Mouse (Mus musculus) bone marrow, adult 2 months (tissue): ENCODE data around the gene Clip2. TPM values are rescaled to one million over a fixed set of nuclear protein-coding genes. Genes with fewer than 3 reads are reported as not detected.
"Not testable (repeated sequence)": the region's sequence is repeated elsewhere in the genome, so short reads cannot be mapped to it uniquely, and the experiment has no call there.

Experiments
- H3K27ac ChIP-seq: fragments of 200-500 bp; 2 replicates; pipeline ENCODE4 v1.5.1; 2012; ENCODE audit warnings: low read depth, mild to moderate bottlenecking, control low read depth, inconsistent platforms, low read length; ENCODE audit not compliant: control insufficient read depth, poor library complexity, insufficient read depth
- H3K4me1 ChIP-seq: fragments of 200-500 bp; 2 replicates; pipeline ENCODE4 v1.6.1; 2011; ENCODE audit warnings: low read length; ENCODE audit not compliant: control insufficient read depth, insufficient read depth
- H3K4me3 ChIP-seq: fragments of 200-500 bp; replicated peaks from 2 replicates; pipeline ENCODE3; 2011; ENCODE audit warnings: mild to moderate bottlenecking, low read depth, low read length, control low read depth; ENCODE audit not compliant: control insufficient read depth
- CTCF ChIP-seq: fragments of 200-500 bp; IDR thresholded peaks from 2 replicates; pipeline ENCODE4 v1.5.1; 2011; ENCODE audit warnings: low read length, control low read depth; ENCODE audit not compliant: control insufficient read depth, insufficient read depth
- POLR2A ChIP-seq: fragments of 200-500 bp; IDR thresholded peaks from 2 replicates; pipeline ENCODE4 v1.6.1; 2011; ENCODE audit warnings: low read depth, mild to moderate bottlenecking, control low read depth, low read length, borderline replicate concordance; ENCODE audit not compliant: control insufficient read depth
- WGBS: fragments of 180-500 bp; shearing (Covaris S2); methylation state at CpG from one replicate; pipeline ENCODE4 v1.1.7; 2018; 5-methylcytosine and 5-hydroxymethylcytosine counted together
- polyA plus RNA-seq: library from polyadenylated mRNA; stranded (reverse); fragments of >200 nt; gene quantifications from 2 replicates; pipeline ENCODE4 v1.2.4, GENCODE M21; 2011; ENCODE audit warnings: low replicate concordance; ENCODE audit not compliant: missing spikeins, insufficient read depth, insufficient read length

The Clip2 gene
- polyA plus RNA-seq, 1 experiment = 5.6 TPM

- no peak for TF ChIP-seq CTCF
- no peak for TF ChIP-seq POLR2A
- no peak overlapping the region for H3K27ac ChIP-seq
- no peak overlapping the region for H3K4me3 ChIP-seq
- 34% methylated on average over 1 of the region's 1 CpGs for WGBS
- H3K4me1 ChIP-seq = peaks cover 2% of the 10 kb centered on the region; the same call in 1 of the 2 replicates
These were observed 98.7 kb downstream of the Clip2 start for GRCm38 (mm10) chr5:134453577-134453976.

- H3K4me1 ChIP-seq, H3K27ac ChIP-seq, H3K4me3 ChIP-seq: not testable (repeated sequence)
- 82% methylated on average over 4 of the region's 4 CpGs for WGBS
These were observed 105.5 kb downstream of the Clip2 start for GRCm38 (mm10) chr5:134446755-134447154.

- WGBS = 66% methylated on average over 10 of the region's 10 CpGs
- H3K27ac ChIP-seq = no peak overlapping the region
- H3K4me3 ChIP-seq = no peak overlapping the region
- H3K4me1 ChIP-seq = no peaks in the 10 kb centered on the region
- TF ChIP-seq CTCF (no peak), POLR2A (no peak)
These were observed 106.3 kb downstream of the Clip2 start for GRCm38 (mm10) chr5:134445895-134446294.

GRCm38 (mm10) chr5:134445208-134445831, 106.9 kb downstream of the Clip2 start:
- H3K4me1 ChIP-seq = no peaks in the 10 kb centered on the region
- H3K27ac ChIP-seq = no peak overlapping the region
- 37% methylated on average over 10 of the region's 10 CpGs for WGBS
- H3K4me3 ChIP-seq = no peak overlapping the region
- TF ChIP-seq CTCF (no peak), POLR2A (no peak)

- Histone ChIP-seq H3K27ac (no peak overlapping the region), H3K4me3 (no peak overlapping the region), H3K4me1 (no peaks in the 10 kb centered on the region)
- TF ChIP-seq POLR2A (no peak), CTCF (no peak)
- 88% methylated on average over 7 of the region's 7 CpGs for WGBS
These were observed 107.8 kb downstream of the Clip2 start for GRCm38 (mm10) chr5:134444473-134444872.

- TF ChIP-seq CTCF = no peak
- TF ChIP-seq POLR2A = no peak
- WGBS = 85% methylated on average over 3 of the region's 3 CpGs
- peaks cover 3% of the 10 kb centered on the region for H3K4me1 ChIP-seq
- H3K4me3 ChIP-seq = no peak overlapping the region
- no peak overlapping the region for H3K27ac ChIP-seq
These were observed 110.2 kb downstream of the Clip2 start for GRCm38 (mm10) chr5:134442066-134442465.

GRCm38 (mm10) chr5:134441105-134441504, 111.1 kb downstream of the Clip2 start:
- Histone ChIP-seq H3K4me3 (no peak overlapping the region), H3K27ac (no peak overlapping the region), H3K4me1 (peaks cover 3% of the 10 kb centered on the region)
- whole genome bisulfite sequencing = 75% methylated on average over 3 of the region's 3 CpGs
- no peak for TF ChIP-seq CTCF
- TF ChIP-seq POLR2A = no peak

- TF ChIP-seq CTCF = no peak
- no peak for TF ChIP-seq POLR2A
- Histone ChIP-seq H3K4me3 (no peak overlapping the region), H3K27ac (no peak overlapping the region), H3K4me1 (peaks cover 3% of the 10 kb centered on the region)
- 89% methylated on average over 12 of the region's 12 CpGs for WGBS
These were observed 112.1 kb downstream of the Clip2 start for GRCm38 (mm10) chr5:134440098-134440497.

GRCm38 (mm10) chr5:134439481-134439880, 112.8 kb downstream of the Clip2 start:
- peaks cover 3% of the 10 kb centered on the region for H3K4me1 ChIP-seq
- H3K4me3 ChIP-seq = no peak overlapping the region
- WGBS = 83% methylated on average over 7 of the region's 7 CpGs
- no peak overlapping the region for H3K27ac ChIP-seq
- TF ChIP-seq POLR2A = no peak
- no peak for TF ChIP-seq CTCF

Other genes with a start within 250 kb of the Clip2 start
- 20.6 and 41.4 TPM in 2 replicates for gene Gtf2i, start 237.7 kb downstream of the Clip2 start, polyA plus RNA-seq
- gene Gtf2ird1, start 95.7 kb downstream of the Clip2 start, polyA plus RNA-seq = 11.2 and 13.1 TPM in 2 replicates
- not detected in 2 replicates for gene Syna, start 7.7 kb upstream of the Clip2 start, polyA plus RNA-seq
- 158 and 241 TPM in 2 replicates for gene Rfc2, start 28.9 kb upstream of the Clip2 start, polyA plus RNA-seq
- gene Lat2, start 62.6 kb upstream of the Clip2 start, polyA plus RNA-seq = 29.7 and 70.2 TPM in 2 replicates
- gene Eif4h, start 87.1 kb upstream of the Clip2 start, polyA plus RNA-seq = 90.3 and 101 TPM in 2 replicates
- 5.9 and 8.6 TPM in 2 replicates for gene Limk1, start 136.2 kb upstream of the Clip2 start, polyA plus RNA-seq
- 4.6 and 6.2 TPM in 2 replicates for gene Eln, start 194.9 kb upstream of the Clip2 start, polyA plus RNA-seq